Mouse (Mus musculus): Measurements from ENCODE around the gene Drp2. TPM values are rescaled to one million over a fixed set of nuclear protein-coding genes. Genes with fewer than 3 reads are reported as not detected.

Gene Drp2
- 0.14 TPM for polyA plus RNA-seq (2017; shearing (Covaris generic))

GRCm38 (mm10) chrX:134403863-134404583 lies at the start of gene Drp2:
Gene Drp2, plus strand, starts transcription at chrX:134404551.

GRCm38 (mm10) chrX:134476290-134476689 lies 71.9 kb downstream of the Drp2 start, which contains the start of gene Taf7l:
Gene Taf7l, minus strand, starts transcription at chrX:134476490.

Other genes starting within 250 kb of the Drp2 start
- 8.5 TPM for gene Xkrx, start 242.5 kb upstream of the Drp2 start, polyA plus RNA-seq (2017; shearing (Covaris generic))
- not detected for gene Arl13a, start 217.1 kb upstream of the Drp2 start, polyA plus RNA-seq (2017; shearing (Covaris generic))
- 1.8 TPM for gene Nox1, start 182.6 kb upstream of the Drp2 start, polyA plus RNA-seq (2017; shearing (Covaris generic))
- 36.4 TPM for gene Trmt2b, start 127.6 kb upstream of the Drp2 start, polyA plus RNA-seq (2017; shearing (Covaris generic))
- not detected for gene Tmem35a, start 109.3 kb upstream of the Drp2 start, polyA plus RNA-seq (2017; shearing (Covaris generic))
- 3.2 TPM for gene Cenpi, start 96.5 kb upstream of the Drp2 start, polyA plus RNA-seq (2017; shearing (Covaris generic))
- gene Taf7l, start 71.9 kb downstream of the Drp2 start, polyA plus RNA-seq (2017; shearing (Covaris generic)): not detected
- 55.2 TPM for gene Timm8a1, start 137.3 kb downstream of the Drp2 start, polyA plus RNA-seq (2017; shearing (Covaris generic))
- gene Btk, start 179.0 kb downstream of the Drp2 start, polyA plus RNA-seq (2017; shearing (Covaris generic)): 1.2 TPM
- gene Rpl36a, start 181.1 kb downstream of the Drp2 start, polyA plus RNA-seq (2017; shearing (Covaris generic)): 399 TPM
- 3.8 TPM for gene Gla, start 196.6 kb downstream of the Drp2 start, polyA plus RNA-seq (2017; shearing (Covaris generic))
- gene Hnrnph2, start 196.6 kb downstream of the Drp2 start, polyA plus RNA-seq (2017; shearing (Covaris generic)): 131 TPM